Mouse (Mus musculus): ENCODE data around the gene Fbxl21. TPM values are rescaled to one million over a fixed set of nuclear protein-coding genes. Genes with fewer than 3 reads are reported as not detected.
A peak's percentile ranks its signal among the peaks of the same experiment; 100 is the strongest.

Fbxl21 gene
- polyA plus RNA-seq, 1 experiment from 2014 or later, result 1.8 TPM

DNA sequence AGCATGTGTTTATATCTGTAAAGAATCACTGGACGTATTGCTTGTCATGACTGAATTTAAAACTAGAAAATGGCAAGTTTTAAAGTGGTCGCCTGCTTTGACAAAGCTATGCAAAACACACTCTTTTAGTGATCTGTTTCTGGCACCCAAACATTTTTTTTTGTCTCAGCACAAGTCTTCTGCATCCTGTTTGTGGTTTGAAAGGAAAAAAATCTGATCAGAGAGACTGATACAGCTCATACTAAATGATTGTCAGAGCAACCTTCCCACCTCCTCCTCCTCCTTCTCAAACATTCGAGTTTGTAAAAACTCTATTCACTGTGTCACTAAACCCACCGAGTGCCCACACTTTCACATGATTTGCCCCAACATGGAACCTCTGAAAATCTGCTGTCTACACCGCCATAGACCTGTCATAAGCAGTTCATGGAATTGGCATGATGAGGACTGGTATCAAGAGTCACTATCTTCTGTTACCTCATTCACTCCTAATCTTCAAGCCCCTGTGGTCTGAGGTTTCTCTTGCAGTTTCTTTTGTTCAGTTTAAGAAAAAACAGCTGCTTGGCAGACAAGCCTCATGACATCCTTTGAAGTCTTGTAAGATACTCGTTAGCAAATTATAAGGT lies 15.3 kb upstream of the Fbxl21 start:
- H3K36me3 ChIP-seq, result no peaks in the 10 kb centered on the region
- H3K27ac ChIP-seq, result no peak overlapping the region
- no peaks in the 10 kb centered on the region for H3K9me3 ChIP-seq (replicated peaks)
- H3K4me1 ChIP-seq, result no peaks in the 10 kb centered on the region
- WGBS, result 83% methylated on average over 6 of the region's 6 CpGs
- H3K27me3 ChIP-seq, result no peaks in the 10 kb centered on the region
- no peak for ATAC-seq (ENCODE audit: low FRiP score)
- no peak overlapping the region for H3K4me3 ChIP-seq
- no peak overlapping the region for H3K4me2 ChIP-seq (replicated peaks)
- no peak overlapping the region for H3K9ac ChIP-seq

DNA sequence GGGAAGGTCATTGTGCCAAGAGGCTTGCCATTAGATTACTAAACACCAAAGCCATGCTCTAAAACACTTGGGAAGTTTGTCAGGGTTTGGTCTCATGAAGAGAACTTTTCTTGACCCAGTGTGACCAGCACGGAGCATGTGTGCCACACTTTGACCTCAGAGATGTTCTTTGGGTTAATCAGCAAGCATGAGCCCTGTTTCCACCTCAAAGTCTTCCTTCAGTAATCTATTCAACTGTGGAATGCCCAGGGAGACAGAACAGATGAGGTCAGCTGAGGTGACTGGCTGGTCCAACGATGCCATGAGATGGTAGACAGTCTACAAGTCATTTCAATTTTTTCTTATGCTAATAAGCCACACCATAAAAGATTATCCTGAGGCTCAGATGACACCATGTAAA lies 12.5 kb upstream of the Fbxl21 start:
- 80% methylated on average over 2 of the region's 2 CpGs for WGBS
- Histone ChIP-seq H3K36me3 (no peaks in the 10 kb centered on the region), H3K27ac (no peak overlapping the region), H3K4me3 (no peak overlapping the region), H3K27me3 (no peaks in the 10 kb centered on the region), H3K9me3 (replicated peaks) (no peaks in the 10 kb centered on the region), H3K4me1 (no peaks in the 10 kb centered on the region), H3K4me2 (replicated peaks) (no peak overlapping the region), H3K9ac (no peak overlapping the region)
- no peak for ATAC-seq (ENCODE audit: low FRiP score)

DNA sequence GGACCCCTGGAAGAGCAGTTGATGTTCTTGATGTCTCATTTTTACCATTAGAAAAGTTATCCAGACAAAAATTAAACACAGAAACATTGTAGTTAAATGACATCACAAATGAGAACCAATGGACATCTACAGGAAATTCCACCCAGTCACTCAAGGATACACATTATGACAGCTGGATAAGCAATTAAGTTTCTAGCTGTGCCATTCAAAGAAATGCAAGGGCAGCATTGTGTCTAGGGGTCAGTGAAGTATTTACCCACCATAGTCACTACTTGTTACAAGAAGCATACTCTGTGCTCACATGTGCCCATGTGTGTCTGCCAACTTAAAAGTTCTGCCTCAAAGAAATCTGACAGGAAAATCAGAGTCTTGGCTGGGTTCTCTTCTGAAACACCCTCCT lies 8.7 kb upstream of the Fbxl21 start:
- no peak overlapping the region for H3K9ac ChIP-seq
- no peak overlapping the region for H3K4me2 ChIP-seq (replicated peaks)
- no peaks in the 10 kb centered on the region for H3K9me3 ChIP-seq (replicated peaks)
- H3K27me3 ChIP-seq, result no peaks in the 10 kb centered on the region
- H3K27ac ChIP-seq, result no peak overlapping the region
- no peaks in the 10 kb centered on the region for H3K36me3 ChIP-seq
- H3K4me1 ChIP-seq, result no peaks in the 10 kb centered on the region
- H3K4me3 ChIP-seq, result no peak overlapping the region
- no peak for ATAC-seq (ENCODE audit: low FRiP score)

DNA sequence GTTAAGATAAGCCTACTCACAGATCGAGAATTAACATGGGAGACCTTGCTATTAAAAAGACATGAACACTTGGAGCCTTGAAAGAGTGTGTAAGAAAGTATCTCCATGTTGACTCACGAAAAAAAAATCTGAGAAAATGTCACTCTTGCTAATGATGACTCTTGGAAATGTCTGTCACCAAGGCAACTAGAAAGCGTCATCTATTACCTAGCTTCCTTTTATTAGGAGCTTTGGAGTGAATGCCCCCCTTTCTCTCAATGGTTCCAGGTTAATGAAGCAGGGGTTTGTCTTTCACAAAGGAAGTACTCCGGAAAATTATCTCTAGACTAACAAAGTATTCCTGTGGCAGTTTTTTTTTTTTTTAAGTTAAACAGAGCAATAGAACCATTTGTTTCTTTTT lies 6.0 kb upstream of the Fbxl21 start:
- Histone ChIP-seq H3K9me3 (replicated peaks) (no peaks in the 10 kb centered on the region), H3K36me3 (no peaks in the 10 kb centered on the region), H3K27ac (no peak overlapping the region), H3K9ac (no peak overlapping the region), H3K4me3 (no peak overlapping the region), H3K27me3 (no peaks in the 10 kb centered on the region), H3K4me1 (no peaks in the 10 kb centered on the region), H3K4me2 (replicated peaks) (no peak overlapping the region)
- 63% methylated on average over 4 of the region's 4 CpGs for WGBS
- ATAC-seq (ENCODE audit: low FRiP score), result no peak

DNA sequence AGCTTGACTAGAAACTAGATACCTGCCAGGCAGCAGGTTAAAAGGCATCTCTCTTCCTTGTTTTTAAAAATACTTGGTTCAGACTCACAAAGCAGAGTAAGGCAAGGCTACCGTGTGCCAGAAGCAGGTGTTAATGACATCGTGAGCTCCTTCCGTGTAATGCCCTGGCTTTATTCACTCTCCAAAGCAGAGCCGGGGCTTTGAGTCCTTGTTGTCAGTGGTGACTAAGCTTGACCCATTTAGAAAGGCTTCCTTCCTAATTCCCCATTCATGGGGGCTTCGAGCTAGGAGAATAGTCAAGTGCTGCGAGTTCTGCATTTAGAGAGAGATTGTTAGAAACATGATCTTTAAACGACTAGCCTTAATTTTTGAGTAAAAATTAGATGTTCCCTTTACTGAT lies 5.5 kb upstream of the Fbxl21 start:
- Histone ChIP-seq H3K4me2 (replicated peaks) (no peak overlapping the region), H3K36me3 (no peaks in the 10 kb centered on the region), H3K9me3 (replicated peaks) (no peaks in the 10 kb centered on the region), H3K4me3 (no peak overlapping the region), H3K4me1 (no peaks in the 10 kb centered on the region), H3K27ac (no peak overlapping the region), H3K9ac (no peak overlapping the region), H3K27me3 (no peaks in the 10 kb centered on the region)
- no peak for ATAC-seq (ENCODE audit: low FRiP score)
- 54% methylated on average over 7 of the region's 7 CpGs for WGBS

DNA sequence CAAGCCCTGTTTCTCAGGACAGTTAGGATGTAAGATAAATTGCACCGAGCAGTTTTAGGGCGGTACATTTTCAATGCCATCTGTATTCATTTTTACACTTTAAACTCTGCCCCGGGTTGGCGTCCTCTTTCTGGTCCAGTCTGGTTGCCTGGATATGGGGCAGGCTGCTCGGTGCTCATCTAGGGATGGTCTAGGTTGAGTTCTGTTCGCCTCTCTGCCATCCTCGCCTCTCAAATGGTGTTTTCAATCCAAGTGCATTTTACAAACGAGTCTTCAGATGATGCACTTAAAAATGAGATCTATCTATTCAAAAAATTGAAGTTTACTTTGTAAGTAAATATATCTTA lies 522 bp downstream of the Fbxl21 start:
- Histone ChIP-seq H3K9ac (peak overlapping the region; percentile 73), H3K9me3 (replicated peaks) (no peaks in the 10 kb centered on the region), H3K4me2 (replicated peaks) (peak overlapping the region; percentile 87), H3K4me1 (peaks cover 7% of the 10 kb centered on the region; the same call in 1 of the 2 replicates), H3K4me3 (peak overlapping the region; percentile 76), H3K36me3 (no peaks in the 10 kb centered on the region), H3K27me3 (no peaks in the 10 kb centered on the region), H3K27ac (no peak overlapping the region)
- peak; percentile 3; the same call in 1 of the 2 replicates for ATAC-seq (ENCODE audit: low FRiP score)
- WGBS, result 6% methylated on average over 8 of the region's 8 CpGs

DNA sequence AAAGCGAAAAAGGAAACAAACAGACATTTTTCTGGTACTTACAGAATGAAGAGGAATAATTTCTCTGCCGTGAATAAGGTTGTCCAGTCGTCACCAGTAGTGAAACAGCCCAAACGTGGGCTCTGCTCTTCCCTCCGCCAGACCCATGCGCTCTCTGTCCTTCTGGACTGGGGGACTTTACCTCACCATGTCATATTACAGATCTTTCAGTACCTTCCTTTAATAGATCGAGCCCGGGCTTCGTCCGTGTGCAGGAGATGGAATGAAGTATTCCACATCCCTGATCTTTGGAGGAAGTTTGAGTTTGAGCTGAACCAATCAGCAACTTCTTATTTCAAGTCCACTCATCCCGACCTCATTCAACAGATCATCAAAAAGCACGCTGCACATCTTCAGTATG lies 4.6 kb downstream of the Fbxl21 start:
- H3K9me3 ChIP-seq (replicated peaks), result no peaks in the 10 kb centered on the region
- peaks cover 7% of the 10 kb centered on the region; the same call in 1 of the 2 replicates for H3K4me1 ChIP-seq
- no peak overlapping the region for H3K9ac ChIP-seq
- no peaks in the 10 kb centered on the region for H3K36me3 ChIP-seq
- ATAC-seq (ENCODE audit: low FRiP score), result no peak
- WGBS, result 86% methylated on average over 12 of the region's 12 CpGs
- H3K4me2 ChIP-seq (replicated peaks), result no peak overlapping the region
- H3K27ac ChIP-seq, result no peak overlapping the region
- no peak overlapping the region for H3K4me3 ChIP-seq
- no peaks in the 10 kb centered on the region for H3K27me3 ChIP-seq

DNA sequence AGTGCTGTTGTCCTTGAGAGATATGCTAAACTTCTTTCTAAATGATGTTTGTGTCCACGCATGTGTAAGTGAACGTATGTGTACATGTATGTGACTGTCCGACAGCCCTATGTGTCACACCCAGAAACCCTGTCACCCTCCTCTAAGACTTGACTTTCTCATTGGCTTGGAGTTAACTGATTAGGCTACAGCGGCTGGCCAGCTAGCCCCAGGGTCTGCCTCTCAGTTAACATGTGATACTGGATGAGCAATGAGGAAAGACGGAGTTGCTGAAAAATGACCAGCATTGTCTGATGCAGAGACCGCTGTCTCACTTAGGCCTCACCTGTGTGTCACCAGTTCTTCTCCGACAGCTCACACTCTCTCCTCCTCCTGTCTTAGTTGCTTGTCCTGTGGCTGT lies 5.6 kb downstream of the Fbxl21 start:
- Histone ChIP-seq H3K9me3 (replicated peaks) (no peaks in the 10 kb centered on the region), H3K36me3 (no peaks in the 10 kb centered on the region), H3K4me2 (replicated peaks) (no peak overlapping the region), H3K27me3 (no peaks in the 10 kb centered on the region), H3K27ac (no peak overlapping the region), H3K4me1 (peaks cover under 1% of the 10 kb centered on the region; the same call in 1 of the 2 replicates), H3K9ac (no peak overlapping the region), H3K4me3 (no peak overlapping the region)
- WGBS, result 93% methylated on average over 7 of the region's 7 CpGs
- no peak for ATAC-seq (ENCODE audit: low FRiP score)

DNA sequence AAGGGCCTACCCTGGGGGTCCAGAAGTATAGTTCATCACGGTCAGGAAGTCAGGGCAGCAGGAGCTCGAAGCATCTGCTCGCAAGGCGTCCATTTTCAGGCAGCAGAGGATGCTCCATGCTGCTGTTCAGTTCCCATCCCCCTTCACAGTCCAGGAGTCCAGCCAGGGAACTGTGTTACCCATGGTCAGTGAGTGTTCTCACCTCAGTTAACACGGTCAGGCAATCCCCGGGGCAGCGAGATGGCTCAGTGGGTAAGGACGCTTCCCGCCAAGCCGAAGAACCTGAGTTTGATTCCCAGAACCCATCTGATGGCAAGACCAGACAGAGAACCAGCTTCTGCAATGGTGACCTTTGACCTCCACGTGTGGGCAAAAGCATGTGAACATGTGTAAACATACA lies 6.0 kb downstream of the Fbxl21 start:
- Histone ChIP-seq H3K36me3 (no peaks in the 10 kb centered on the region), H3K4me1 (no peaks in the 10 kb centered on the region), H3K4me2 (replicated peaks) (no peak overlapping the region), H3K4me3 (no peak overlapping the region), H3K27ac (no peak overlapping the region), H3K9ac (no peak overlapping the region), H3K9me3 (replicated peaks) (no peaks in the 10 kb centered on the region), H3K27me3 (no peaks in the 10 kb centered on the region)
- no peak for ATAC-seq (ENCODE audit: low FRiP score)
- 88% methylated on average over 11 of the region's 11 CpGs for WGBS

DNA sequence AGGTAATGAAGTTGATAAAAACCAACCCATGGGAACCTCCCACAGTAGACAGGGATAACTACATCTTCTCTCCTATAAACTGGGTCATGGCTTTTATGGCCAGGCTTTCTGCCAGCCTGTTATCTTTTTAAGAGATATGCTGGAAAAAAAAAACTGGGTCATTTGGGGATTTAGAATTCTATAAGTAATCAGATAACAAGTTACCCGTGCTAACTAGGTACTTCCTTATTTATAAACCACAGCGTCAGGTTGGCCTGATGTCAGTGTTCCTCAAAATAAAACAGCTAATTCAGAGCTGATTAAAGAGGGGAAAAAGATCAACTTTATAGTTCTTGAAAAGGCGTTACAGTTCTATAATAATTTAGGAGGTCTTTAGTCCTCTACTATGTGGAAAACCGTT lies 6.8 kb downstream of the Fbxl21 start:
- Histone ChIP-seq H3K4me2 (replicated peaks) (no peak overlapping the region), H3K27ac (no peak overlapping the region), H3K4me3 (no peak overlapping the region), H3K27me3 (no peaks in the 10 kb centered on the region), H3K9ac (no peak overlapping the region), H3K4me1 (no peaks in the 10 kb centered on the region), H3K36me3 (0 out of 2 replicates have a peak, but pooled peaks cover 2% of the 10 kb centered on the region), H3K9me3 (replicated peaks) (peaks cover 6% of the 10 kb centered on the region; the same call in 1 of the 2 replicates)
- 85% methylated on average over 4 of the region's 4 CpGs for WGBS
- no peak for ATAC-seq (ENCODE audit: low FRiP score)

DNA sequence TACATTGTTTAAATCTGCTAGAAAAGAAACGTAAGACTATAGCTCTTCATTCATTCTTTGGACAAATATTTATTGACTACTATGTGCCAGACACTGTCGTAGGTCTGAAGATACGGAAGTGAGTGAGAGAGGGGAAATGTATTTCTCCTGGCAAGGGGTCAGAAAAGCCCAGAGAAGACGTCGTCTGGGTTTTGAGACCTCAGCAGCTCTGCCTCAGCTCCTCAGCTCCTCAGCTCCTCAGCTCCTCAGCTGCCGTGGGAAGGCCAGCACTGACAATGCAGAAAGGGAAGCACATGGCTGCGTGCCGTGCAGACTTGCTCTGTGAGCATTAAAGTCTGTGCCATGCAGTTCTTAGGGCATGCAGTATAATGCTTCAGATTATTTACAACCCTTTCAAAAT lies 7.4 kb downstream of the Fbxl21 start:
- peaks cover 12% of the 10 kb centered on the region for H3K9me3 ChIP-seq (replicated peaks)
- no peak overlapping the region for H3K9ac ChIP-seq
- no peak overlapping the region for H3K27ac ChIP-seq
- H3K36me3 ChIP-seq, result 0 out of 2 replicates have a peak, but pooled peaks cover 3% of the 10 kb centered on the region
- no peaks in the 10 kb centered on the region for H3K27me3 ChIP-seq
- no peaks in the 10 kb centered on the region for H3K4me1 ChIP-seq
- H3K4me3 ChIP-seq, result no peak overlapping the region
- no peak overlapping the region for H3K4me2 ChIP-seq (replicated peaks)
- WGBS, result 71% methylated on average over 8 of the region's 8 CpGs
- no peak for ATAC-seq (ENCODE audit: low FRiP score)

DNA sequence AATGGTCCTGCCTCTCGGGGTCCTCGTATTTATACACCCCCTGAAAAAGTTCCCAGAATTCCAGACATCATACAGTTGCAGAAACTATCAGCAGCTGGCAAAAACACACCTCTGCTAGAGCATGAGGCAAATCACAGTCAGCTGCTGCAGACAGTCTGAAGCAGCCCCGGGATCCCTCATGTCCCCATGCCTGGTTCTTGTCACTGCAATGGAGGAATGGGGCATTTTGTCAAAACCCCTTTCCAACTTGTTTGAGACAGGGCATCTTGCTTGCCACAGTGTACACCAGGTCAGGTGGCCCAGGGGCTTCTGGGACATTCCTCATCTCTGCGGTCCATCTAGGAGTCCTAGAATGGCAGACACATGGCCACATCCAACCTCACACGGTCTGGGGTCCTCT lies 12.7 kb downstream of the Fbxl21 start:
- WGBS, result 80% methylated on average over 5 of the region's 5 CpGs
- peaks cover 17% of the 10 kb centered on the region for H3K9me3 ChIP-seq (replicated peaks)

DNA sequence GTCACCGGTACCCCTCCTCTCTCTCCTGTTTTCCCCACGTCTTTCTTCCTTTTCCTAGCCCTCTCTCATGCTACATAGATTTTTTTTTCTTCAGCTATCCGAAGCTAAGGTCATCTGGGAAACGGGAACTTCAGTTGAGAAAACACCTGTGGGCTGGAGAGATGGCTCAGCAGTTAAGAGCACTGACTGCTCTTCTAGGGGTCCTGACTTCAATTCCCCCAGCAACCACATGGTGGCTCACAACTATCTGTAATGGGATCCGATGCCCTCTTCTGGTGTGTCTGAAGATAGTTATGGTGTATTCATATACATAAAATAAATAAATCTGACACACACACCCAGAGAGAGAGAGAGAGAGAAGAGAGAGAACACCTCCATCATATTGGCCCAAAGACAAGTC lies 13.3 kb downstream of the Fbxl21 start:
- 0 out of 2 replicates have a peak, but pooled peaks cover 3% of the 10 kb centered on the region for H3K36me3 ChIP-seq
- WGBS, result 75% methylated on average over 5 of the region's 5 CpGs
- H3K4me2 ChIP-seq (replicated peaks), result no peak overlapping the region
- H3K9ac ChIP-seq, result no peak overlapping the region
- H3K27me3 ChIP-seq, result no peaks in the 10 kb centered on the region
- H3K4me3 ChIP-seq, result no peak overlapping the region
- no peaks in the 10 kb centered on the region for H3K4me1 ChIP-seq
- H3K27ac ChIP-seq, result no peak overlapping the region
- H3K9me3 ChIP-seq (replicated peaks), result peaks cover 17% of the 10 kb centered on the region
- ATAC-seq (ENCODE audit: low FRiP score), result no peak

More for the DNA sequence above, 12.7 kb downstream of the Fbxl21 start:
- H3K4me3 ChIP-seq, result no peak overlapping the region
- no peaks in the 10 kb centered on the region for H3K4me1 ChIP-seq
- no peak for ATAC-seq (ENCODE audit: low FRiP score)
- H3K36me3 ChIP-seq, result 0 out of 2 replicates have a peak, but pooled peaks cover 3% of the 10 kb centered on the region
- no peak overlapping the region for H3K27ac ChIP-seq
- H3K27me3 ChIP-seq, result no peaks in the 10 kb centered on the region
- H3K9ac ChIP-seq, result no peak overlapping the region
- H3K4me2 ChIP-seq (replicated peaks), result no peak overlapping the region
